Mouse (Mus musculus) embryonic fibroblast, embryonic 13.5 days (primary cell): ENCODE measurements around the gene Lrrc75b.

Source experiments
- CTCF ChIP-seq: IDR thresholded peaks from 2 replicates; pipeline ENCODE4 v1.5.1; 2011; ENCODE audit warnings: mild to moderate bottlenecking, control low read depth, low read length, moderate library complexity, borderline replicate concordance; ENCODE audit not compliant: insufficient read depth
- POLR2A ChIP-seq: IDR thresholded peaks from 2 replicates; pipeline ENCODE4 v1.6.1; 2011; ENCODE audit warnings: low read depth, mild to moderate bottlenecking, control low read depth, low read length, moderate library complexity

- TF ChIP-seq POLR2A (no peak), CTCF (no peak)
Observed at GRCm38 (mm10) chr10:75559041-75559675, 972 bp downstream of the Lrrc75b start.
